Mouse (Mus musculus): ENCODE measurements at regions not wholly inside any gene's neighbourhood (a gene's known extent, or its start where the extent isn't known, plus 50 kb on each side); places are given as distances from the start of the nearest gene placed in this dataset.

GRCm38 (mm10) chr16:73245073-73245590 lies 937.0 kb downstream of the Robo1 start:
- Histone ChIP-seq H3K9me3 (replicated peaks; ENCODE audit: insufficient read depth, low read length) (no peaks in the 10 kb centered on the region), H3K9ac (ENCODE audit: control insufficient read depth, low read depth, low read length, poor library complexity, severe bottlenecking) (no peak overlapping the region)

GRCm38 (mm10) chr16:73230599-73230998 lies 922.5 kb downstream of the Robo1 start:
- Histone ChIP-seq H3K9ac (ENCODE audit: control insufficient read depth, low read depth, low read length, poor library complexity, severe bottlenecking) (no peak overlapping the region), H3K36me3 (ENCODE audit: control insufficient read depth in 1 of 2, insufficient read depth in 2 of 2, low read length in 2 of 2) (no peaks in the 10 kb centered on the region), H3K27me3 (ENCODE audit: control insufficient read depth in 1 of 2, insufficient read depth in 2 of 2, low read length in 2 of 2) (no peaks in the 10 kb centered on the region), H3K4me3 (ENCODE audit: control insufficient read depth in 1 of 2, insufficient read depth in 1 of 2, low read depth in 2 of 2, low read length in 2 of 2) (no peak overlapping the region), H3K4me1 (ENCODE audit: control insufficient read depth in 1 of 2, insufficient read depth in 2 of 2, low read length in 2 of 2) (no peaks in the 10 kb centered on the region), H3K27ac (ENCODE audit: control insufficient read depth, low read depth, low read length) (no peak overlapping the region), H3K79me2 (ENCODE audit: control insufficient read depth, insufficient read depth, low read length, poor library complexity) (no peaks in the 10 kb centered on the region), H3K9me3 (replicated peaks; ENCODE audit: insufficient read depth, low read length) (no peaks in the 10 kb centered on the region)
- DNase-seq (ENCODE audit: low read depth, low spot score): no peak
- TF ChIP-seq POLR2AphosphoS2 (IDR thresholded peaks at IDR 0.05; ENCODE audit: low read length) (no peak), GATA1 (IDR thresholded peaks at IDR 0.05; ENCODE audit: low read depth, low read length) (no peak)

More at GRCm38 (mm10) chr16:73245073-73245590, 937.0 kb downstream of the Robo1 start:
- H3K4me1 ChIP-seq (ENCODE audit: control insufficient read depth in 1 of 2, insufficient read depth in 2 of 2, low read length in 2 of 2): no peaks in the 10 kb centered on the region
- no peak overlapping the region for H3K27ac ChIP-seq (ENCODE audit: control insufficient read depth, low read depth, low read length)
- H3K79me2 ChIP-seq (ENCODE audit: control insufficient read depth, insufficient read depth, low read length, poor library complexity): no peaks in the 10 kb centered on the region
- no peak overlapping the region for H3K4me3 ChIP-seq (ENCODE audit: control insufficient read depth in 1 of 2, insufficient read depth in 1 of 2, low read depth in 2 of 2, low read length in 2 of 2)
- DNase-seq (ENCODE audit: low read depth, low spot score): no peak
- no peak for TF ChIP-seq TBP (IDR thresholded peaks at IDR 0.05; ENCODE audit: low read depth, low read length)
- no peak for TF ChIP-seq RAD21 (IDR thresholded peaks at IDR 0.05; ENCODE audit: low read depth, low read length)
- no peak for TF ChIP-seq NRF1 (IDR thresholded peaks at IDR 0.05; ENCODE audit: insufficient read depth, low read depth, low read length, poor library complexity, severe bottlenecking)
- TF ChIP-seq ZMIZ1 (IDR thresholded peaks at IDR 0.05; ENCODE audit: low read depth, low read length): no peak
- TF ChIP-seq ZNF384 (IDR thresholded peaks at IDR 0.05; ENCODE audit: low read depth, low read length): no peak
- no peak for TF ChIP-seq E2F4 (IDR thresholded peaks at IDR 0.05; ENCODE audit: borderline replicate concordance, low read depth, low read length)
- TF ChIP-seq ZKSCAN1 (IDR thresholded peaks at IDR 0.05; ENCODE audit: low read depth, low read length): no peak
- no peak for TF ChIP-seq USF1 (IDR thresholded peaks at IDR 0.05; ENCODE audit: low read depth, low read length)
- no peak for TF ChIP-seq MEF2A (IDR thresholded peaks at IDR 0.05; ENCODE audit: extremely low read depth, insufficient replicate concordance, low read depth, low read length, poor library complexity, severe bottlenecking)
- no peak for TF ChIP-seq HCFC1 (IDR thresholded peaks at IDR 0.05; ENCODE audit: low read depth, low read length)
- no peak for TF ChIP-seq SMC3 (IDR thresholded peaks at IDR 0.05; ENCODE audit: low read depth, low read length)
- no peak for TF ChIP-seq POLR2A (IDR thresholded peaks at IDR 0.05; ENCODE audit: control insufficient read depth in 1 of 2, insufficient read depth in 1 of 2, low read depth in 1 of 2, low read length in 2 of 2, poor library complexity in 1 of 2)
- TF ChIP-seq RCOR1 (IDR thresholded peaks at IDR 0.05; ENCODE audit: low read depth, low read length): no peak
- no peak for TF ChIP-seq ETS1 (IDR thresholded peaks at IDR 0.05; ENCODE audit: low read depth, low read length)
- no peak for TF ChIP-seq MAZ (IDR thresholded peaks at IDR 0.05; ENCODE audit: low read depth, low read length)
- no peak for TF ChIP-seq EP300 (IDR thresholded peaks at IDR 0.05; ENCODE audit: low read depth in 1 of 2, low read length in 2 of 2)
- TF ChIP-seq TAL1 (IDR thresholded peaks at IDR 0.05; ENCODE audit: low read length): no peak
- TF ChIP-seq KAT2A (conservative IDR thresholded peaks at IDR 0.05; ENCODE audit: low read depth, low read length): no peak
- TF ChIP-seq MAX (IDR thresholded peaks at IDR 0.05; ENCODE audit: low read length): no peak
- no peak for TF ChIP-seq BHLHE40 (IDR thresholded peaks at IDR 0.05; ENCODE audit: borderline replicate concordance, low read depth, low read length)
- no peaks in the 10 kb centered on the region for H3K27me3 ChIP-seq (ENCODE audit: control insufficient read depth in 1 of 2, insufficient read depth in 2 of 2, low read length in 2 of 2)
- H3K36me3 ChIP-seq (ENCODE audit: control insufficient read depth in 1 of 2, insufficient read depth in 2 of 2, low read length in 2 of 2): no peaks in the 10 kb centered on the region

Measured in MEL (cell line).